In genomic region chr17:29078519-29079383, GRCm38 (mm10) we compare ENCODE assay signal across 8 mouse cellular contexts. TPM values are rescaled to one million over a fixed set of nuclear protein-coding genes. Genes with fewer than 3 reads are reported as not detected.
DNase-seq lines count a peak whose midpoint lies in the region; ATAC-seq and TF ChIP-seq lines count a peak whose summit lies in the region.

No protein-coding gene starts in this region.

- no peaks in the 10 kb centered on the region for H3K36me3 ChIP-seq in C2C12 (ENCODE audit: control insufficient read depth, insufficient read depth)
- no peaks in the 10 kb centered on the region for H3K36me3 ChIP-seq in embryonic facial prominence, embryonic 10.5 days (replicated peaks)
- no peaks in the 10 kb centered on the region for H3K36me3 ChIP-seq in heart, embryonic 10.5 days
- H3K36me3 ChIP-seq in kidney, embryonic 16.5 days (ENCODE audit: insufficient read depth, low read length) = no peaks in the 10 kb centered on the region
- no peaks in the 10 kb centered on the region for H3K36me3 ChIP-seq in stomach, embryonic 15.5 days

- H3K79me3 ChIP-seq in C2C12 (ENCODE audit: low read depth) = no peaks in the 10 kb centered on the region

- peak overlapping the region; percentile 37; the same call in 1 of the 2 replicates for H3K9ac ChIP-seq in kidney, embryonic 16.5 days (replicated peaks; ENCODE audit: low read length)
- H3K9ac ChIP-seq in stomach, embryonic 15.5 days = peak overlapping the region; percentile 12; the same call in 1 of the 2 replicates

- H3K4me2 ChIP-seq in kidney, embryonic 16.5 days (replicated peaks; ENCODE audit: low read depth, low read length) = peak overlapping the region; percentile 55
- H3K4me2 ChIP-seq in stomach, embryonic 15.5 days = peak overlapping the region; percentile 57

- 5% methylated on average over 25 of the region's 25 CpGs for WGBS in embryonic facial prominence, embryonic 10.5 days
- WGBS in heart, embryonic 10.5 days = 4% methylated on average over 25 of the region's 25 CpGs
- 12% methylated on average over 24 of the region's 25 CpGs for WGBS in kidney, embryonic 16.5 days
- 14% methylated on average over 25 of the region's 25 CpGs for WGBS in stomach, embryonic 15.5 days

- H3K4me1 ChIP-seq in embryonic facial prominence, embryonic 10.5 days = peaks cover 35% of the 10 kb centered on the region
- peaks cover 41% of the 10 kb centered on the region for H3K4me1 ChIP-seq in heart, embryonic 10.5 days
- H3K4me1 ChIP-seq in kidney, embryonic 16.5 days (ENCODE audit: insufficient read depth, low read length) = peaks cover 31% of the 10 kb centered on the region
- peaks cover 27% of the 10 kb centered on the region for H3K4me1 ChIP-seq in stomach, embryonic 15.5 days

- peak overlapping the region; percentile 51; the same call in 1 of the 2 replicates for H3K27ac ChIP-seq in embryonic facial prominence, embryonic 10.5 days (replicated peaks)
- peak overlapping the region; percentile 81 for H3K27ac ChIP-seq in heart, embryonic 10.5 days
- no peak overlapping the region for H3K27ac ChIP-seq in kidney, embryonic 16.5 days (ENCODE audit: low read length)
- peak overlapping the region; percentile 5; the same call in 1 of the 2 replicates for H3K27ac ChIP-seq in stomach, embryonic 15.5 days

- H3K9me3 ChIP-seq in embryonic facial prominence, embryonic 10.5 days = no peaks in the 10 kb centered on the region
- no peaks in the 10 kb centered on the region for H3K9me3 ChIP-seq in heart, embryonic 10.5 days
- H3K9me3 ChIP-seq in kidney, embryonic 16.5 days (ENCODE audit: low read length) = no peaks in the 10 kb centered on the region
- no peaks in the 10 kb centered on the region for H3K9me3 ChIP-seq in stomach, embryonic 15.5 days

- TF ChIP-seq CTCF in C2C12 (IDR thresholded peaks at IDR 0.05; ENCODE audit: control insufficient read depth, insufficient read depth, insufficient read length) = no peak

- peak overlapping the region; percentile 7 for H3K4me3 ChIP-seq in C2C12 (ENCODE audit: insufficient read depth, poor library complexity, severe bottlenecking)
- peak overlapping the region; percentile 46 for H3K4me3 ChIP-seq in embryonic facial prominence, embryonic 10.5 days
- H3K4me3 ChIP-seq in heart, embryonic 10.5 days = peak overlapping the region; percentile 51
- peak overlapping the region; percentile 34 for H3K4me3 ChIP-seq in kidney, embryonic 16.5 days (ENCODE audit: low read length)
- H3K4me3 ChIP-seq in stomach, embryonic 15.5 days (replicated peaks) = peak overlapping the region; percentile 34

- H3ac ChIP-seq in C2C12 (ENCODE audit: control insufficient read depth, insufficient read length, low read depth) = peak overlapping the region; percentile 58

- H3K27me3 ChIP-seq in C2C12 (ENCODE audit: control insufficient read depth, insufficient read depth, insufficient read length) = no peaks in the 10 kb centered on the region
- peaks cover 63% of the 10 kb centered on the region for H3K27me3 ChIP-seq in embryonic facial prominence, embryonic 10.5 days (replicated peaks; ENCODE audit: low read depth, poor library complexity, severe bottlenecking)
- H3K27me3 ChIP-seq in heart, embryonic 10.5 days (ENCODE audit: insufficient read depth, poor library complexity, severe bottlenecking) = peaks cover 25% of the 10 kb centered on the region
- no peaks in the 10 kb centered on the region for H3K27me3 ChIP-seq in kidney, embryonic 16.5 days (ENCODE audit: insufficient read depth, low read length)
- peaks cover 5% of the 10 kb centered on the region; the same call in 1 of the 2 replicates for H3K27me3 ChIP-seq in stomach, embryonic 15.5 days (replicated peaks)

- H3K79me2 ChIP-seq in C2C12 (ENCODE audit: control insufficient read depth, insufficient read depth) = no peaks in the 10 kb centered on the region

- ATAC-seq in kidney, embryonic 16.5 days (ENCODE audit: low FRiP score, low TSS enrichment) = 0 out of 2 replicates have a peak, but pooled peaks have one; percentile 59
- ATAC-seq in stomach, embryonic 15.5 days (ENCODE audit: insufficient read depth, low FRiP score, low read depth) = peak; percentile 23; the same call in 1 of the 2 replicates

- DNase-seq in ES-CJ7 (ENCODE audit: low read depth, low spot score) = peak; percentile 90
- DNase-seq in embryonic facial prominence, embryonic 10.5 days (ENCODE audit: low spot score) = peak; percentile 60
- DNase-seq in heart, embryonic 10.5 days (ENCODE audit: low spot score) = no peak
- peak; percentile 86 for DNase-seq in lung, postnatal 36 days
- DNase-seq in cerebellum, adult 18-20 months = no peak

TF ChIP-seq in C2C12, 6 proteins besides CTCF, POLR2A, EP300 and RAD21:
- peak; percentile 97 for TF ChIP-seq CEBPB (IDR thresholded peaks at IDR 0.05; ENCODE audit: low read depth)
- no peak for TF ChIP-seq MYOG (IDR thresholded peaks at IDR 0.05; ENCODE audit: control insufficient read depth, extremely low read depth, insufficient read length)

RNA-seq across cellular contexts. Expression of gene Cdkn1a, which starts 12.0 kb away (rescaled TPM):
- polyA plus RNA-seq in C2C12 (2012; fragmentation: generic; extraction: Trizol) = 236 TPM
- polyA plus RNA-seq in embryonic facial prominence, embryonic 10.5 days (2016; fragmentation: Nextera tagmentation; extraction: Ambion mirVana) = 26.0 and 27.5 TPM in 2 replicates
- 31.3 and 33.1 TPM in 2 replicates for polyA plus RNA-seq in heart, embryonic 10.5 days (2016; fragmentation: Nextera tagmentation; extraction: Ambion mirVana)
- polyA plus RNA-seq in kidney, embryonic 16.5 days (2015; fragmentation: Nextera tagmentation; extraction: Ambion mirVana) = 74.1 and 81.3 TPM in 2 replicates
- 89.7 and 102 TPM in 2 replicates for polyA plus RNA-seq in stomach, embryonic 15.5 days (2015; fragmentation: Nextera tagmentation; extraction: Ambion mirVana)

RNA-seq across cellular contexts. Expression of gene Rab44, which starts 35.2 kb away (rescaled TPM):
- 0.06 TPM for polyA plus RNA-seq in C2C12 (2012; fragmentation: generic; extraction: Trizol)
- 0.09 and 0.21 TPM in 2 replicates for polyA plus RNA-seq in embryonic facial prominence, embryonic 10.5 days (2016; fragmentation: Nextera tagmentation; extraction: Ambion mirVana)
- polyA plus RNA-seq in heart, embryonic 10.5 days (2016; fragmentation: Nextera tagmentation; extraction: Ambion mirVana) = 0.23 and 0.48 TPM in 2 replicates
- polyA plus RNA-seq in kidney, embryonic 16.5 days (2015; fragmentation: Nextera tagmentation; extraction: Ambion mirVana) = 0.12 and 0.26 TPM in 2 replicates
- 1.5 and 2.3 TPM in 2 replicates for polyA plus RNA-seq in stomach, embryonic 15.5 days (2015; fragmentation: Nextera tagmentation; extraction: Ambion mirVana)

RNA-seq across cellular contexts. Expression of gene Srsf3, which starts 46.3 kb away (rescaled TPM):
- polyA plus RNA-seq in C2C12 (2012; fragmentation: generic; extraction: Trizol) = 235 TPM
- polyA plus RNA-seq in embryonic facial prominence, embryonic 10.5 days (2016; fragmentation: Nextera tagmentation; extraction: Ambion mirVana) = 830 and 831 TPM in 2 replicates
- 433 and 498 TPM in 2 replicates for polyA plus RNA-seq in heart, embryonic 10.5 days (2016; fragmentation: Nextera tagmentation; extraction: Ambion mirVana)
- polyA plus RNA-seq in kidney, embryonic 16.5 days (2015; fragmentation: Nextera tagmentation; extraction: Ambion mirVana) = 597 and 625 TPM in 2 replicates
- 518 and 524 TPM in 2 replicates for polyA plus RNA-seq in stomach, embryonic 15.5 days (2015; fragmentation: Nextera tagmentation; extraction: Ambion mirVana)

Comparison
In these comparisons a context has a peak if more than half of its experiments do, and no peak if none do; other contexts are left out.
1. DNase-seq: peak in ES-CJ7 (single experiment), embryonic facial prominence, embryonic 10.5 days (single experiment) and lung, postnatal 36 days (single experiment); none in heart, embryonic 10.5 days (single experiment) and cerebellum, adult 18-20 months (0 of 2).
2. Peak in every context shown above with its lines, with median percentiles within 50 percentile points of each other: H3K4me3 ChIP-seq.